Mouse (Mus musculus) thymus, adult 2 months (tissue): ENCODE results near the gene Nfkbie. TPM values are rescaled to one million over a fixed set of nuclear protein-coding genes. Genes with fewer than 3 reads are reported as not detected.

Source experiments
- DNase-seq: peaks from one replicate; pipeline ENCODE4 v3.0.0; 2021
- H3K27ac ChIP-seq: fragments of 200-500 bp; 2 replicates; pipeline ENCODE4 v1.5.1; 2012; ENCODE audit warnings: low read length, control low read depth; ENCODE audit not compliant: control insufficient read depth, insufficient read depth
- H3K27me3 ChIP-seq: fragments of 200-500 bp; 2 replicates; pipeline ENCODE4 v1.6.1; 2012; ENCODE audit warnings: mild to moderate bottlenecking, low read length, moderate library complexity, mixed read lengths; ENCODE audit not compliant: control insufficient read depth, insufficient read depth
- H3K36me3 ChIP-seq: fragments of 200-500 bp; 2 replicates; pipeline ENCODE4 v1.6.1; 2012; ENCODE audit warnings: mild to moderate bottlenecking, low read length, moderate library complexity; ENCODE audit not compliant: control insufficient read depth, insufficient read depth
- H3K4me1 ChIP-seq: fragments of 200-500 bp; replicated peaks from 2 replicates; pipeline ENCODE4 v1.6.1; 2012; ENCODE audit warnings: low read length; ENCODE audit not compliant: control insufficient read depth, insufficient read depth
- H3K4me3 ChIP-seq: fragments of 200-500 bp; 2 replicates; pipeline ENCODE4 v1.5.1; 2012; ENCODE audit warnings: mild to moderate bottlenecking, low read length, control low read depth, moderate library complexity; ENCODE audit not compliant: control insufficient read depth, insufficient read depth
- CTCF ChIP-seq: fragments of 200-500 bp; IDR thresholded peaks from 2 replicates; pipeline ENCODE4 v1.5.1; 2012; ENCODE audit warnings: mild to moderate bottlenecking, control low read depth, low read length, moderate library complexity, borderline replicate concordance; ENCODE audit not compliant: control insufficient read depth, poor library complexity, insufficient read depth; ENCODE audit errors: extremely low read depth
- POLR2A ChIP-seq: fragments of 200-500 bp; IDR thresholded peaks from 2 replicates; pipeline ENCODE4 v1.6.1; 2012; ENCODE audit warnings: mild to moderate bottlenecking, low read length, control low read depth, moderate library complexity; ENCODE audit not compliant: control insufficient read depth, poor library complexity, insufficient read depth; ENCODE audit errors: extremely low read depth
- WGBS: fragments of 180-500 bp; shearing (Covaris S2); methylation state at CpG from one replicate; pipeline ENCODE4 v1.1.7; 2018; 5-methylcytosine and 5-hydroxymethylcytosine counted together
- polyA plus RNA-seq: library from polyadenylated mRNA; depleted of rRNA; stranded (reverse); fragments of >200 nt; gene quantifications from 2 replicates; pipeline ENCODE4 v1.2.3, GENCODE M21; 2012

Gene Nfkbie
- polyA plus RNA-seq, 1 experiment: 64.5 TPM

DNA sequence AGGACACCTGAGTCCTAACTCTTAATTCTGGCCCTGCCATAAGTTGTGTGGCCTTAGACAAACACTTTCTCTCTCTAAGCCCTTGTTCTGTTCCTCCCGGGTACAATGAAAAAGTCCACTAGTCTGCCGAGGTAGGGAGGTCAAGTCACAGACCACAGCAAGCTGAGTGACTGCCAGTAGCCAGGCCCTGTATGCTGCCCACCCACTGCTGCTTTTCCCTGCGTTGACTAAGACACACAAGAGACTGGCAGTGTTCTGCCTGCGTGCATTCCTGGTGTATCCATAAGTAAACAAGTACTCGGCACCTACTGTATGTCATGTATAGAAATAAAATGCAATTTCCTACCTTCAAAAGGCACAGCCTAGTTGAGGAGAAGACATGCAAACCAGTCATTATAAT lies 5.2 kb upstream of the Nfkbie start:
- peaks cover 24% of the 10 kb centered on the region for H3K4me1 ChIP-seq
- H3K36me3 ChIP-seq: no peaks in the 10 kb centered on the region; the same call in 1 of the 2 replicates
- no peak overlapping the region for H3K27ac ChIP-seq
- no peaks in the 10 kb centered on the region for H3K27me3 ChIP-seq
- WGBS: 66% methylated on average over 5 of the region's 5 CpGs
- H3K4me3 ChIP-seq: no peak overlapping the region
- TF ChIP-seq POLR2A (no peak), CTCF (no peak)
- no peak for DNase-seq

DNA sequence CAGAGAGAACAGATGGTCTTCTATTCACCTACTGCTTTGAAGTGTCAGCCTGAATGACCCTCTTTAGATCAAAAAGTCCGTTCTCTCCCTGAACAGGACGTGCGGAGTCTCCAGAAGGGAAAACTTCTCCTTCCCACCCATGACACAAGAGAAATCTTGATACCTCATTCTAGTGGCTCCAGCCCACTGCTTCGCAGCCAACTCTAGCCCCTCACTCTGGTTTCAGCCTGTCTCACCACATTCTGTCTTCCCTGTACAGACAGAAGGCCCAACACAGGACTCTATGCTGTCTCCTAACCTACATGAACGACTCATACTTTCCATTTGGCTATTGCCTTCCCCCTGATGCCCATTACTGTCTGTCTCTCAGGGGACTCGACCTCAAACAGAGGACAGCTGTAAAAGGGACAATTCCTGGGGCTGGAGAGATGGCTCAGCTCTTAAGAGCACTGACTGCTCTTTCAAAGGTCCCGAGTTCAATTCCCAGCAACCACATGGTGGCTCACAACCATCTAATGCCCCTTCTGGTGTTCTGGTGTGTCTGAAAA lies 4.2 kb upstream of the Nfkbie start:
- 79% methylated on average over 7 of the region's 7 CpGs for WGBS
- DNase-seq: no peak
- H3K36me3 ChIP-seq: no peaks in the 10 kb centered on the region; the same call in 1 of the 2 replicates

DNA sequence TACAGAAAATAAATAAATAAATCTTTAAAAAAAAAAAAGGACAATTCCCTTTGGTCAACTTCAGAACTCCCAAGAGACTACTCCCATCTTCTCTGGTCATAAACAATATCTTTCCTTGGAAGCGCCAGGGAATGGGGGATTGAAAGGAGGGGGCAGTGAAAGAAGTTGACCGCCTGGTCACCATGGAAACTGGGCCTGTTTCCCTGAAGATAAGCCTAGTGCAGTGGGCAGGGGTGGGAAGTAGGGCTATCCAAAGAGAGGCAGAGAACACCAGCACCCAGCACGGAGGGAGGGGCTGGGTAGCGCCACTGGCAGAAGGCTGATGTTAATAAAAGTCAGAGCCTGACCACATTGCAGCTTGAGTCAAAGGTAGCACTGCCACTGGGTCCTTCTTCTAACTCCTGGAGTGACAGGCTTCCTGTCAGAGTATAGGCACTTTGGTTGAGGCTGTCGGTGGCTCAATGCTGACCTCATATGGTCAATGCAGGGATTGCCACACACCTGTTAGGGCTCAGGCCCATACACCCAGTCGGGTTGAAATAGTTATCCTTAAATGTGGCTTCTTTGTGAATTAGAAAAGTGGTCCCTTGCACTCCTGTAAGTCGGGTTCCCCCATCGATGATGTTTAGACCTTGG lies 3.6 kb upstream of the Nfkbie start:
- Histone ChIP-seq H3K27ac (no peak overlapping the region), H3K27me3 (no peaks in the 10 kb centered on the region), H3K36me3 (no peaks in the 10 kb centered on the region; the same call in 1 of the 2 replicates), H3K4me3 (no peak overlapping the region), H3K4me1 (peaks cover 24% of the 10 kb centered on the region)
- TF ChIP-seq POLR2A (no peak), CTCF (peak; percentile 54; the same call in 1 of the 2 replicates)
- 12% methylated on average over 8 of the region's 8 CpGs for WGBS
- peak; percentile 88 for DNase-seq

More for the DNA sequence above, 4.2 kb upstream of the Nfkbie start:
- Histone ChIP-seq H3K27me3 (no peaks in the 10 kb centered on the region), H3K27ac (no peak overlapping the region), H3K4me3 (no peak overlapping the region), H3K4me1 (peaks cover 22% of the 10 kb centered on the region)
- TF ChIP-seq POLR2A: no peak
- no peak for TF ChIP-seq CTCF

GRCm38 (mm10) chr17:45553065-45553464 lies 2.4 kb upstream of the Nfkbie start:
- TF ChIP-seq CTCF (no peak), POLR2A (no peak)
- Histone ChIP-seq H3K27me3 (no peaks in the 10 kb centered on the region), H3K36me3 (no peaks in the 10 kb centered on the region), H3K4me1 (peaks cover 32% of the 10 kb centered on the region), H3K4me3 (no peak overlapping the region), H3K27ac (no peak overlapping the region)
- DNase-seq: no peak
- WGBS: 95% methylated on average over 3 of the region's 3 CpGs

- Histone ChIP-seq H3K4me3 (no peak overlapping the region), H3K27me3 (no peaks in the 10 kb centered on the region), H3K27ac (no peak overlapping the region), H3K4me1 (peaks cover 40% of the 10 kb centered on the region), H3K36me3 (0 out of 2 replicates have a peak, but pooled peaks cover 2% of the 10 kb centered on the region)
- no peak for DNase-seq
- no peak for TF ChIP-seq POLR2A
- no peak for TF ChIP-seq CTCF
- 35% methylated on average over 1 of the region's 1 CpGs for WGBS
These were observed 1.1 kb upstream of the Nfkbie start for GRCm38 (mm10) chr17:45554420-45554819.

- WGBS: 1% methylated on average over 14 of the region's 14 CpGs
- TF ChIP-seq POLR2A: no peak; the same call in 1 of the 2 replicates
- no peak for TF ChIP-seq CTCF
- no peak for DNase-seq
These were observed 595 bp downstream of the Nfkbie start for GRCm38 (mm10) chr17:45556107-45556489.

More at GRCm38 (mm10) chr17:45556107-45556489, 595 bp downstream of the Nfkbie start:
- Histone ChIP-seq H3K27me3 (no peaks in the 10 kb centered on the region), H3K4me1 (peaks cover 33% of the 10 kb centered on the region), H3K36me3 (0 out of 2 replicates have a peak, but pooled peaks cover 12% of the 10 kb centered on the region), H3K4me3 (peak overlapping the region; percentile 97), H3K27ac (peak overlapping the region; percentile 70)
